Mouse (Mus musculus) adrenal gland, adult 8-10 months (tissue): ENCODE results near the gene Rbck1. TPM values are rescaled to one million over a fixed set of nuclear protein-coding genes. Genes with fewer than 3 reads are reported as not detected.

ENCODE experiments used
- DNase-seq: peaks from one replicate; pipeline ENCODE4 v3.0.0; 2022
- total RNA-seq, 4 experiments: library from RNA; stranded (reverse); gene quantifications; 2 replicates each; pipeline ENCODE4 v1.2.4; 2022

Rbck1 gene
- total RNA-seq, 4 experiments from 2014 or later, result 120 to 169 (median 145) TPM

DNA sequence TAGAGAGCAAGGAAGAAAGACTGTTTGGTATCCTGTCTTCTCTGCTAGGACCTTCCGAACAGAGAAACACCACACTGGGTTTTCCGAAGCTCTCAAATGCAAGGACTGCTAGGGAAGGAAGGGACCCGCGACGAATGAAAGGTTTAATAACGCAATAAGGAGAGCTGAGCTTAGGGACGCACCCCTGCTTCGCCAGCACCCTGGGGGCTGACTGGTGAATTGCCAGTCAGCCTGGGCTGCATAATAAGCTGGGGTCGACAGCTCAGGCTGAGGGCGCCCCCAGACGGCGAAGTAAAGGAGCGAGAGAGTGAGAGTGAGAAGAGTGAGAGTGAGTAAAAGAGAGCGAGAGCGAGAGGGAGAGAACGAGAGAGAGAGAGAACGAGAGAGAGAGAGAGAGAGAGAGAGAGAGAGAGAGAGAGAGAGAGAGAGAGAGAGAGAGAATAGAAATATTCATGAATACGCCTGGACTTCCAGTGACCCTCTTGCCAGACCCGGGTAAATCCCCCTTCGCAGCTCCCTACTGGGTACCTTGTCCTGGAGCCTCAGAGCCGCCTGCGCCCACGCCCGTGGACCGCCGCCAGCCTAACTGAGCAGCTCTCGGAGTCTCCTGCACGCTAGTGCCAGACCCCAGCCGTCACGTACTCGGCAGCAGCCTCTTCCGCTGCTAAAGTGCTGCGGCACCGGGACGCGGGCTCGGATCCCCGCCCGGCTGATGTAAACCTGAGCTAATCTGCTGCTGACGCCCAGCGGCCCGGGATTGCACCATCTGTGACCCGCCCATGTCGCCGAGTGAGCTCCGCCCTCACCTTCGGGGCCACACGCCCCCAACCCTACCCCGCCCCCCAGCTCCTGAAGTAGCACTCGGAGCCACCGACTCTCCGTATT is 11.1 kb upstream of the Rbck1 start, which contains the start of gene Trib3:
TSS of gene Trib3 (minus strand) at position 704 of the 885 bp plus-strand sequence.
- peak; percentile 79 for DNase-seq

- DNase-seq, result no peak
Measured at GRCm38 (mm10) chr2:152339631-152340179, 7.3 kb upstream of the Rbck1 start.

GRCm38 (mm10) chr2:152338319-152338718 is 5.9 kb upstream of the Rbck1 start:
- DNase-seq, result no peak

DNA sequence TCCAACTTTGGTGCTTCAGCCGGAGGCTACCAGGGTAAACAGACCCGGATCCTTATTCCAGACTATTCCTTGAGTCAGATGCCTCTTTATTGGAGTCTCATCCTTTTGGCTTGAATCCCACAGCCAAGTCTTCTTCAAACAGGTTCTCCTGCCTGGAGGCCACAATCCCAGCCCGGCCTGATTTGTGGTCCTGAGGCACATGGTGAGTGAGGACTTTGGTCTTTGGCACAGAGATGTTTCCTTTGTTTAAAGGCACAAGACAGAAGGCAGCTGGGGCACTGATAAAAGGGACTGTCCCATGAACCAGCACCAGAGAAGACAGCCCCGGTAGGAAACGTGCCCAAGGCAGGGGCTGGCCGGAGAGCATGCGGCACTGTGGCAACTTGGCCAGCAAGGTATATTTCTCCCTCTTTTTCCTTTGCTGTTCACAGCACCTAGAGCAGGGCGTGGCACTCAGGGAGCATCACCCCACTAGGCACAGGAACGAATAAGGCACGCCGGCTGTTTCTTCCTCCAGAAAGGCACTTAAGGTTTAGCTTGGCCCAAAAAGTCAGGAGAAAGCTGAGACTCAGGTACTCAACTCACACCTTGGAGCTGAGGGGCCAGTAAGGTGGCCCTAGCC is 5.2 kb upstream of the Rbck1 start:
- DNase-seq, result no peak

- no peak for DNase-seq
Measured at GRCm38 (mm10) chr2:152336856-152337255, 4.4 kb upstream of the Rbck1 start.

DNA sequence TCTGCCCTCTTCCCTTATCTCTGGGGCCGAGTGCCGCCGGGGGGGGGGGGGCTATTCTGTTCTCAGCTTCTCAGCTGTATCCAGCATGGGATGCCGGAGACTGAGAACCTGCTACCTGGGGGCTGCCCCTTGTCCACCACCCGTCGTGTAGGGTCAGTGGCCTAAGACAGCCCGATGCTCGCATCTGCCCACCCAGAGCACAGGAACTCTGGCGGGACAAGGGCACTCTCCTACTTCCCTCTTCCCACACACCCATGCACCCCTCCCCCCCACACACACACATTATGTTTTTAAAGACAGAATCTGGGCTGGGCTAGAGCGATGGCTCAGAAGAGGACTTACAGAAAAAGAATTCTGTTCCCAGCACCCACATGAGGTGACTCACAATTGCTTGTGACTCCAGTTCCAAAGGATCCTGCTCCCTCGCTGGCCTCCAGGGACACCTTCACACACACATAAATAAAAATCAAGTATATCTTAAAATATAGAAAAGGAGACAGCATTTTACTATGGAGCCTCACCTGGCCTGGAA is 2.9 kb upstream of the Rbck1 start:
- DNase-seq, result no peak

- DNase-seq, result no peak
Measured at GRCm38 (mm10) chr2:152333345-152334006, 1.0 kb upstream of the Rbck1 start.

DNA sequence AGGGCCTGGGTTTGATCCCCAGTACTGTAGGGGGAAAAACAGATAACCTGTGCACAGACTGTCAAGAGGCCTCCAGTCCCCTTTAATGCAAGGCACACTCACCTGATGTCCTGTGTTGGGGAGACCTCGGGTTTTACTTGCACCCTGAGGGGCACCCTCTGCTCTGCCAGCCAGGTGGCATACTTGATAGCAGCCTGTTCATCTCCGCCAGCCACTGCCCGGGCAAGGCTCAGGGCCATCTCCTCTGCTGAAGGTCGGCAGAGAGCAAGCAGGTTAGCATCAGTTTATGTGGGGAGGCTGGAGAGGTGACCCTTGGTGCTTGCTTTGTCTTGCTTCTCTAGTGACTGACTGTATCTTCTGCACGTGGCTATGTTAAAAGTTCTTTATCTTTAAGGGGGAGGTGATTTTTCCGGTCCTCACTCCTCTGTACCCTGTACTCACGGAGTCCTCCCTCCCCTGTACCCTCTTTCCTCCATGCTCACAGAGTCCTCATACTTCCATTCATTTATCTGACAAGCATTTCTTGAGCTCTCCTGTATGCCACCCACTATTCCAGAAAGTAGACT is 1.5 kb downstream of the Rbck1 start:
- DNase-seq, result no peak

DNA sequence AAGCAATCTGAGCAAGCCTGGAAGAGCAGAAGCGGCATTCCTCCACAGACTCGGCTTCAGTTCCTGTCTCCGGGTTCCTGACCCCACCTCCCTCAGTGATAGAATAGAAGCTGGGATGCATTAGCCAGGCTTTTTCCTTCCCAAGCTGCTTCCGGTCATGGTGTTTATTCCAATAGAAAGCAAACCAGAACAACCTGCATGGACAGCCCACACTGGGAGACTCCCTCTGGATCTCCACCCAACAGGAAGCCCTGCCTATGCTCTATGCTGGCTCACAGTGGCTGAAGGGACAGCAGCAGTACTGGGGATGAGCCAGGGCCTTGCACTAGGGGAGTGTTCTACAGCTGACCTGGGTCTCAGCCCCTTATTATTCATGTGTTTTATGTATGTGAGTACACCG is 4.5 kb downstream of the Rbck1 start:
- no peak for DNase-seq

GRCm38 (mm10) chr2:152326654-152327053 is 5.8 kb downstream of the Rbck1 start:
- DNase-seq, result peak; percentile 69

DNA sequence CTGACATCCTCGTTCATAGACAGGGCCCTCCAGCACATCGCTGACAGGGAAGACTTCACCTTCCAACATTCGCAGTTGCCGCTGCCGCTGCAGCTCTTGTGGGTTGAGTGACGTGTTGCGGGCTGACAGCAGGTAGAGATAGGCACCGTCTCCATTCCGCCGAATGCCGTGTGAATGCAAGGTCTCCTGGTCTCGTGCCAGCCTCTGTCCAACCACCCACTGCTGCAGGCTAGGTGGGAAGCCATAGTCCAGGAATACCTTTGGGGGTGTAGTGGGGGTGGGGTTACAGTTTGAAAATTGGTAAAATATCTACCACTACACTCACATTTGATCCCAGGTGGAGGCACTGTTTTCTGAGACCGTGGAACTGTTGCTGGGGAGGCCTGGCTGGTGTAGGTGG is 6.3 kb downstream of the Rbck1 start:
- DNase-seq, result no peak

GRCm38 (mm10) chr2:152324842-152325241 is 7.6 kb downstream of the Rbck1 start:
- no peak for DNase-seq

DNA sequence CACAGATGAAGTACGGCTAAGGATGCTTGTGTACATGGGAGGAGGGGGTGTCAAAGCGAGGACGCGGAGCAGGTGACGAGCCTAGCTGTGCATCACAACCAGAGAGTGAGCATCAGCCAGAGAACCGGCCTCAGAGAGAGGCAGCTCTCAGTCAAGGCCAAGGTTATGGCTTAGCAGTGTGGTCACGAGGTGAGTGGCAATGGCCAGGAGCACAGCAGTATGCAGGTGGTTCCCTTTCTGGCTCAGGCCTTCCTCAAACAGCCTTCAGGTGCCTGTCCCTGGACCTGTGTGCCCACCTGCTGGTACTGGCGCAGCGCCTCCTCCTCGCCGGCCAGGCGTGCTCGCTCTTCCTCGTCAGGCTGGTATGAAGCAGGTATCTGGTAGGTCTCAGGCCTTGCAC is 8.5 kb downstream of the Rbck1 start:
- DNase-seq, result peak; percentile 72

DNA sequence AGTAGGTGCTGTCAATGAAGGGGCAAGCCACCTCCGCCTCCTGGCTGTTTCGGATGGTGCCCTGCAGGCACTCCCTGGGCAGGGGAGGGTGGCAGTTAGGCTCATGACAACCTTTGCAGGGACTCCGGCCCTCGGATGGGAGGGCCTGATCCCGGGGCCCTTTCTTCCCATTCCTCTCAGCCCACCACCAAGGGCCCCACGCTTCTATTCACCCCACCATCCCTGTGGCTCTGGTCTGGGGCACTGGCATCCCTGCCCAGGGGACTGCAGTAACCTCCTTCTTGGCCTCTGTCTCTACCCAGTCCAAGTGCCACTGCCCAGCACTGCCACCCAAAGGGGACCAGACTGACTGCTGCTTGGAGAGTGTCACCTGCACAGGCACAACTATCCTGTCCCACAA is 10.3 kb downstream of the Rbck1 start:
- DNase-seq, result no peak

GRCm38 (mm10) chr2:152321558-152321957 is 10.9 kb downstream of the Rbck1 start:
- DNase-seq, result no peak

- DNase-seq, result no peak
Measured at GRCm38 (mm10) chr2:152317054-152317453, 15.4 kb downstream of the Rbck1 start.

DNA sequence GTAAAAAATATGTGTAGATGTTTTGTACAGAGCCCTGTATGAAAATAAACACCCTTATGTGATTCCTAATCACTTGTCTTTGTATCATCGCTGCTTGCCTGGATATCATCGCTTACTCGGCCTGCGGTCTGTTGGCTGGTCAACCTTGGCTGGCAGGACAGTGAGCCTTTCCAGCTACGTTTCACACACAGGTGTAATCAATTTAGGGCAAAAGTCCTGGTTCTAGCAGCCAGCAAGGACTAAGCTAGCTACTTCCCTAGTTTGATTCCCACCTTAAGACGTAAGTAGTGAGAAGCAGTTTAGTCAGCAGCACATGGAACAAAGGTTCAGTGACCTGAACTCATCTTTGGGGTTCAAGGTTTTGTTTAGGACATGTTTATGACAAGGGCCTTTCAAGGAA is 18.5 kb downstream of the Rbck1 start:
- no peak for DNase-seq

- no peak for DNase-seq
Measured at GRCm38 (mm10) chr2:152312996-152313395, 19.5 kb downstream of the Rbck1 start.

GRCm38 (mm10) chr2:152307186-152307585 is 25.3 kb downstream of the Rbck1 start:
- DNase-seq, result no peak

DNA sequence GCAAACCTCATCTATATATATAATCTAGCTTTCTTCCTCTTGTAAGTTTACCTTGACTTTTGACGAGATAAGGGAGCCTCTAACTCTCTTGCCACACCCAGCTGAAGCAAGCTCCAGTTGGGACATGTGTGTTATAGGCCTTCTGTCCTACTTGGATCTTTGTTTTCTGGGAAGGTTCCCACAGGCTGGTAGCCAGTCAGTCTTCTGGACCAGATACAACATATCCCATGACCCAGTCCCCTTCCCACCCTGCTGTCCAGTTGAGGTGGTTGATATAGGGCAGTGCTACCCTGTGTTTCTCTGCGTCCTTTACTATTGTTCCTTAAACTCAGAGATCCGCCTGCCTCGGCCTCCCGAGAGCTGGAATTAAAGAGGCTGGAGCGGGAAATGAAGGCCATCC is 27.0 kb downstream of the Rbck1 start:
- DNase-seq, result no peak

DNA sequence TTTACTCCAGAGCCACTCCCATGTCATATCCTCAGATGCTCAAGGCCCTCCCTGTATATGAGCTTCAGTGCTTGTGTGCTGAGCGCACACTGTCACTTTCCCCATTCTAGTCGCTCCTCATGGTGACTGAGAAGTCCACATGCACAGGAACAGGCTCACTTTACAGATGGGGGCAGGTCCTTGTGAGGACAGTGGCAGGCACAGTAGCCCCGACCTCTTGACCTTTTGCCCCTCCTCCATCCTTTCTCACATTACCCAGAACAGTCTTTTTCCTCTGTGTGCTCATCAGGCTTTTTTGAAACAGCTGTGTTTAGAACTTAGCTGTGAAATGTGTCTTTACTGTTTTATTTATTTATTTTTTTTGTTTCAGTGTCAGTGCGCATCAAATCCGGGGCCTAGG is 28.7 kb downstream of the Rbck1 start:
- no peak for DNase-seq

GRCm38 (mm10) chr2:152302862-152303261 is 29.6 kb downstream of the Rbck1 start:
- no peak for DNase-seq
